Mouse (Mus musculus) right cerebral cortex, adult 18-20 months (tissue): ENCODE data around the gene Nfkbie.

Source experiments
- DNase-seq: peaks from one replicate; pipeline ENCODE4 v3.0.0; 2022; ENCODE audit warnings: mixed read lengths

Nfkbie gene

GRCm38 (mm10) chr17:45555452-45556106 lies at the start of gene Nfkbie:
Gene Nfkbie, plus strand, starts transcription at chr17:45555703.
- peak; percentile 91 for DNase-seq

GRCm38 (mm10) chr17:45505941-45506465 lies 49.5 kb upstream of the Nfkbie start:
- DNase-seq, result no peak

DNA sequence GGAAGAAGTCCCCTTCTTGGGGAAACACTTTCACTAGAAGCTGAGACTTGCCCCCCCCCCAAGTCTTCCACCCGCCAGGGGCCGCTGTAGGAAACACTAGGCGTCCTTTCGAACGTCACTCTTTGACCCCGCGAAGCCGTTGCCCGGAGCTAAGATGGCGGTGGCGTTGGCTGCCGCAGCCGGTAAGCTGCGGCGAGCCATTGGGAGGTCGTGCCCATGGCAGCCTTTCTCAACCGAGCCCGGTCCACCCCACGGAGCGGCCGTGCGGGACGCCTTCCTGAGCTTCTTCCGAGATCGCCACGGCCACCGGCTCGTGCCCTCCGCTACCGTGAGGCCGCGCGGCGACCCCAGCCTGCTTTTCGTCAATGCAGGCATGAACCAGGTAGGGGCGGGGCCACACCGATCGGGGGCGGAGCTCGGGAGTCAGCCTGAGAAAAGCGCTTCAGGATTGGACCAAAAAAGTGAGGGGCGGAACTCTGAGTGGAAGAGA lies 48.8 kb upstream of the Nfkbie start, which contains the start of gene Aars2:
Gene Aars2 (plus strand): TSS at position 142 of the 490 bp plus-strand sequence.
- peak; percentile 93 for DNase-seq

GRCm38 (mm10) chr17:45510871-45511270 lies 44.6 kb upstream of the Nfkbie start:
- no peak for DNase-seq

DNA sequence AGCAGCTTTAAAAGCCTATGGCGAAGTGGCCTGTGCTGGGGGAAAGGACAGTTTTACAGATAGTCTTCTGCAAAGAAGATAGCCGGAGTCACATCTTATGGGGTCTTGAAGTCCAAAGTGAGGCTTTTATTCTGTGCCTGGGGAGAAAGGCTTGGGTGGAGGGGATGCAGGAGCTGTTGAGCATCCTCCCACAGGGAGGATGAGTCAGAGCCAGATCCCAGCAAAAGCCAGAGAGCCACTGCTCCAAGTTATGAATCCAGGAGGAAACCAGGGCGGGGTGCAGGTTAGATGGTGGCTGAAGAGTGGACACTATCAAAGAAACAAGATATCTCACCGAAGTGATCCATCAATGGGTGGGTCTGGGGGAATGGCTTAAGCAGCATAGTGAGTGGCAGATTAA lies 43.7 kb upstream of the Nfkbie start:
- DNase-seq, result no peak

DNA sequence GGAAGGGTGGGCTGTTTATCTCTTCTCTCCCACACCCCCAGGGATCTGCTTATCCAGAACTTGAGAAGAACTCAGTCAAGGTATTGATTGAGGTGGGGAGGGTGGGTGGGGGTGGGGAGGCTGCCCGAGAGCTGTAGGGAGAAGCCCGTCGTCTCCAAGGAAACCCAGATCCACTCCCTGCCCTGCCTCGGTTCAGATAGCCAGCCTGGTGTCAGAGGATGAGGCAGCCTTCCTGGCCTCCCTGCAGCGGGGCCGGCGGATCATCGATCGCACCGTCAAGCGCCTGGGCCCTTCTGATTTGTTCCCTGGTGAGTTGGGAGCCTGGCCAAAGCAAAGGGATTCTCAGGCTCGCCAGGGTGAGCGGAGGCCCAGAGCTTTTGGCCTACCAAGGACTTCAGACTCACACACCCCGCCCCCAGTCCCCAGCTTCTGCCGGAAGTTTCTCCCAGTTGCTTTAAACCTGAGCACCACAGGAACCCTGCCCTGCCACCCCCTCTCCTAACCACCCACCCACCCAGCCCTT lies 40.2 kb upstream of the Nfkbie start:
- DNase-seq, result no peak

GRCm38 (mm10) chr17:45515806-45516205 lies 39.7 kb upstream of the Nfkbie start:
- no peak for DNase-seq

DNA sequence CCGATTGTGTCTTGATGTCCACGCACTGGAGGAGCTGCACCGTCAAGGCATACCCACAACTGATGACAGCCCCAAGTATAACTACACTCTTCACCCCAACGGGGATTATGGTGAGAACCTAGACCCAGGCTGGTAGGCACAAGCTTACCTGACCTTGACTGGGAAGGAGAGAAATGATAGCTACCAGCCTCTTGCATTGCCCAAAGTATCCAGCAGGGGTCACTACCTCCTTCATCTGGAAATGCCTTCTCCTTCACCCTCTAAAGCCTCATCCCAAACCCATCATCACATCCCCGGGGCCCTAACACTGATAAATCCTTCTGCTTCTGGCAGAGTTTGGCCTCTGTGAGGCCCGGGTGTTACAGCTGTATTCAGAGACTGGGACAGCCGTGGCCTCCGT lies 39.0 kb upstream of the Nfkbie start:
- peak; percentile 78 for DNase-seq

DNA sequence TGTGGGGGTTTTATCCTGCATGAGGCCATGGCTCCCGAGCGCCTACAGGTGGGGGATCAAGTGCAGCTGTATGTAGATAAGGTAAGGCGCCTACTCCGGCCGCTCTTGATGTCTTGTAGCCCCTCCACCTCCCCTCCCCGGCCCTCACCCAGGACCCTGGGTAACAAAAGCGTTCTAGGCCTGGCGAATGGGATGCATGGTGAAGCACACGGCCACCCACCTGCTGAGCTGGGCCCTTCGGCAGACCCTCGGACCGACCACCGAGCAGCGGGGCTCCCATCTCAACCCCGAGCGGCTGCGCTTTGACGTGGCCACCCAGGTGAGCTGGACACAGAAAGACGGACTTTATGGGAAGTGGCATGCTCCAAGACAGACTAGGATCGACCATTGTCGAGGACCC lies 38.4 kb upstream of the Nfkbie start:
- no peak for DNase-seq

DNA sequence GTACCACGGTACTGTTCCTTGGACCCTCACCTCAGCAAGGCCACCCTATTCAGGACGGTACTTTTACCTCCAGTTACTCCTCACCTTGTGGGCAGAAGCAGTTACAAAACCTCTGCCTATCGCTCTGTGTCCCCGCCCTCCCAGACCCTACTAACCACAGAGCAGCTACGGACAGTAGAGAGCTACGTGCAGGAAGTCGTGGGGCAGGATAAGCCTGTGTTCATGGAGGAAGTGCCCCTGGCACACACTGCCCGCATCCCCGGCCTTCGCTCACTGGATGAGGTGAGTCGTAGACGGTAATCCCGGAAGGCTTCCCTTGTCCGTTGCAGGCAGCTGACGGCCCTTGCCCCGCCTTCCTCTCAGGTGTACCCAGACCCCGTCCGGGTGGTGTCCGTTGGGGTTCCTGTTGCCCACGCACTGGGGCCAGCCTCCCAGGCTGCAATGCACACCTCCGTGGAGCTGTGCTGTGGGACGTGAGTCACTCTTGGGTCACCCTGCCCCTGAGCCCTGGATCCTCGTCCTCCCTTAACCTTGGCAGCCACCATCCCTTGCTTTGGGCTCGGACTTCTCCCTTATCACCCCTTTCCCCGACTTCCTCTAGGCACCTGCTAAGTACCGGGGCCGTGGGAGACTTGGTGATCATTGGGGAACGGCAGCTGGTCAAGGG lies 37.8 kb upstream of the Nfkbie start:
- no peak for DNase-seq

DNA sequence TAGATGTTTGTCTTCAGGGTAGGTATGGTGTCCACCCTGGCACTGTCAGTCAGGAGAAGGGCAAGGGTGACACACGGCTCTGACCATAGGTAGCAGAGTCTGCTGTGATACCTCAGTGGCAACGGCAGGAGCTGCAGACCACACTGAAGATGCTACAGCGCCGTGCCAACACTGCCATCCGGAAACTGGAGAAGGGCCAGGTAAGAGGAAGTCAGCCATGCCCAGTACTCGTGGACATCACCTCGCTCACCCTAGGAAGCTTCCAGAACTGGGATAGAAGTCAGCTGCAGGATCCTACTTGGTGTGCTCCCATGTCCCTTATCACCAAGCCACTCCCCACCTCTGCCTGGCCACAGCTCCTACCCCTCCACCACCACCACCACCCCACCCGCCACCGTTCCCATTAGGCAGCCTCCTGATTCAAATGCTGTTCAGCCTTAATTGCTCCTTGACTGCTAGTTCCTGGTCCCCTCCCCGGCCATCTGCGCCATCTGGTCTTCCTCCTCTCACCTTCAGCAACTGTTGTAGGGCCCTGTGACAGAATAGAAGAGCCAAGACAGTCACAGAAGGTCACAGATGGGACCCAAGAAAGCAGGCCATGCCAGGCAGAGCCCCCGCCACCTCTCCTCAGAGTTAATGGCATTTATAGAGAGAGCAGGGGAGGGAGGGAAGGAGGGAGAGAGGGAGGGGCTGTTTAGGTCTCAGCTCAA lies 36.6 kb upstream of the Nfkbie start:
- DNase-seq, result no peak

DNA sequence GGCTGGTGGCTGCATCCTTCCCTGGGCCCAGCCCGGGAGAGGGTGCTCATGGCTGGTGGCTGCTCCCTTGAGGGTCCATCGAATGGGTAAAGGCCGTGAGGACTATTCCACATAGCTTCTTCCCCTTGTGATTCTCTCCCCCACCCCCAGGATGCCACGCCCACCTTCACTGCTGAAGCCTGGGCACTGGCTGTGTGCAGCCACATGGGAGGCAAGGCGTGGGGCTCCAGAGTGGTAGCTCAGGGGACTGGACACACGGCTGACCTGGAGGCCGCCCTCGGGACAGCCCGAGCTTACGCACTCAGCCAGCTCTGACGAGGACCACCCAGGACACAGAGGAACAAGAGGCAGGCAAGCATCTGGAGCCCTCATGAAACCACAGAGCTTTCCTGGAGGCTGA lies 35.4 kb upstream of the Nfkbie start:
- DNase-seq, result no peak

GRCm38 (mm10) chr17:45523263-45523662 lies 32.2 kb upstream of the Nfkbie start, which contains the start of gene Tcte1:
Gene Tcte1, plus strand, starts transcription at chr17:45523434.
- DNase-seq, result no peak

- no peak for DNase-seq
These were observed 30.5 kb upstream of the Nfkbie start for GRCm38 (mm10) chr17:45524961-45525360.

GRCm38 (mm10) chr17:45526571-45526970 lies 28.9 kb upstream of the Nfkbie start:
- no peak for DNase-seq

GRCm38 (mm10) chr17:45530346-45530782 lies 25.1 kb upstream of the Nfkbie start:
- peak; percentile 86 for DNase-seq

DNA sequence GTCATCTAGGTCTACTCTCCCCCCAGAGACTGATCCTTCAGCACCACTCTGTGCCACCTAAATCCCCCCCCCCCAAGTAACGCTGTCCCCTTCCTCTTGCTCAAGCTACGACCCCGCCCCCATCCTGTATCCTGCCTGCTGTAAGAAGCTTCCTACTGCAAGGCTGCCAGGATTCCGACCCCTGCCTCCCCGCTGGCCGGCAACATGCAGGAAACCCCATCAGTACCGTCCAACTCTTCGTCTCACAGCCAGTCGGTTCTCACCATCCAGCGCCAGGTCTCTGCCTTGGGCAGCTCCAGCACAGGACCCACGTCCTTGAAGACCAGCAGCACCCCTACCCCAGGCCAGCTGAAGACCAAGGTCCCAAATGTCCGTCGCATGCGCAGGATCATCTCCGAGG lies 22.6 kb upstream of the Nfkbie start:
- no peak for DNase-seq

DNA sequence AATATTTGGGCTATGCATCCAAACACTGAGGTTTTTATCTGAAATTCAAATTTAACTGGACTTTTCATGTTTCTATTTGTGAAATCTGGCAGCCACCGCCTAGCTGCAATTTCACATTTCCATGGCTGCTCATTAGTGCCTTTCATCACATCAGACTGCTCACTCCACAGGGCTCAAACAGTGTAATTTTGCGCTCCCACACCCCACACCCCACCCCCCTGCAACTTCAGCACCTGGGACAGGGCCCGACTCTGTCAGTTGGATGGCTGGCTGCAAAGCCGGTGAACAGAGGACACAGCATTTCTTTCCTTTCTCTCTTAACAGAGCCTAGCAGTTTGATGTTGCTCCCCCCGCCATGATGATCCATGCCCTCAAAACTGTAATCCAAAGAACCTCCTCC lies 19.2 kb upstream of the Nfkbie start:
- no peak for DNase-seq

- peak; percentile 45 for DNase-seq
These were observed 17.1 kb upstream of the Nfkbie start for GRCm38 (mm10) chr17:45538394-45538793.

GRCm38 (mm10) chr17:45539664-45540063 lies 15.8 kb upstream of the Nfkbie start:
- DNase-seq, result peak; percentile 60

DNA sequence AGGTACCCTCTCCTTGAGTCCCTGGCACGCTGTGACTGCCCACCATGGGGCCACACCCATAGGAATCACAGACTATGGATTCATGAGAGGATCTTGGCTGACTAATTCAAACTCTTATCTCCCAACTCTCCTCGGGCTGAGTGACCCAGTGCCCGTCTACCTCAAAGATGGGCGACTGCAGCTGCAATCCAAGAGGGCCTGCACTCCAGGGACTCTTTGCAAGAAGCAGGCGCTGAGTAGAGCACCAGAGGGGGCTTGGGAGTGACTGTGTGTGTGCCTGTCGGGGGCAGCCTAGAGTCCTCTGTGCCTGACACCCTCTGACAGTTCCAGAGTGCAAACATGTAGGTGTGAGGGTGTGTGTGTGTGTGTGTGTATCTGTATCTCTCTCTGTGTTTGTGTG lies 13.4 kb upstream of the Nfkbie start:
- DNase-seq, result no peak

- no peak for DNase-seq
These were observed 12.8 kb upstream of the Nfkbie start for GRCm38 (mm10) chr17:45542705-45543104.

DNA sequence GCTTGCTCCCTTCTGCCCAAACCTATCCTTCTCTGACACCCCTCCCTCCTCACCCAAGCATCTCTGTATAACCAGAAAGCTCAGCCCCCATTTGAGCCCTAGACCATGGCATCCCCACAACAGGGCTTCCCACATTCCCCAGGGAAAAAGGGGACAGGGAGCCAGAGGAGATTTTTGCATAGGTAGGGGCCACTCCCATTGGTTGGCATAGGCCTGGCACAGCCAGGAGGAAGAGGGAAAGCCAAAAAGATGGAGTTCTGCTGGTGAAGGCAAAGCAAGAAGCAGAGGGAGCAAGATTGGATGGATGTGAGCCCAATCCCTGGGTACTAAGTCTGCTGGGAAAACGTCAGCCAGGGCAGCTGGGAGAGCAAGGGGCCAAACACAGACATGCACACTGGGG lies 12.4 kb upstream of the Nfkbie start:
- no peak for DNase-seq
